Mouse (Mus musculus) cerebral cortex, adult 2 months (tissue): ENCODE results near the gene Matn1.

Experiments
- WGBS: fragments of 180-500 bp; shearing (Covaris S2); methylation state at CpG from one replicate; pipeline ENCODE4 v1.1.7; 2018; 5-methylcytosine and 5-hydroxymethylcytosine counted together

Gene Matn1

GRCm38 (mm10) chr4:130917564-130917963 is 26.6 kb upstream of the Matn1 start:
- 85% methylated on average over 4 of the region's 4 CpGs for WGBS

GRCm38 (mm10) chr4:130918805-130919749 is 25.1 kb upstream of the Matn1 start:
- WGBS: 78% methylated on average over 10 of the region's 10 CpGs

GRCm38 (mm10) chr4:130919750-130920356 is 24.3 kb upstream of the Matn1 start:
- 69% methylated on average over 9 of the region's 9 CpGs for WGBS

- 64% methylated on average over 12 of the region's 12 CpGs for WGBS
Observed at GRCm38 (mm10) chr4:130920951-130921693, 23.1 kb upstream of the Matn1 start.

- WGBS: 71% methylated on average over 10 of the region's 10 CpGs
Observed at GRCm38 (mm10) chr4:130921986-130922385, 22.2 kb upstream of the Matn1 start.

- WGBS: 76% methylated on average over 6 of the region's 6 CpGs
Observed at GRCm38 (mm10) chr4:130926274-130926673, 17.9 kb upstream of the Matn1 start.

GRCm38 (mm10) chr4:130927821-130928220 is 16.4 kb upstream of the Matn1 start:
- 54% methylated on average over 12 of the region's 12 CpGs for WGBS

GRCm38 (mm10) chr4:130942644-130943043 is 1.5 kb upstream of the Matn1 start:
- 61% methylated on average over 14 of the region's 14 CpGs for WGBS

GRCm38 (mm10) chr4:130944779-130945178 is 594 bp downstream of the Matn1 start:
- 84% methylated on average over 7 of the region's 7 CpGs for WGBS

- WGBS: 29% methylated on average over 13 of the region's 13 CpGs
Observed at GRCm38 (mm10) chr4:130947094-130947647, 3.0 kb downstream of the Matn1 start.

- WGBS: 86% methylated on average over 35 of the region's 35 CpGs
Observed at GRCm38 (mm10) chr4:130949821-130950384, 5.7 kb downstream of the Matn1 start.

- whole genome bisulfite sequencing: 36% methylated on average over 17 of the region's 17 CpGs
Observed at GRCm38 (mm10) chr4:130952531-130952930, 8.3 kb downstream of the Matn1 start.

GRCm38 (mm10) chr4:130957156-130957555 is 13.0 kb downstream of the Matn1 start:
- WGBS: 89% methylated on average over 10 of the region's 10 CpGs

GRCm38 (mm10) chr4:130958812-130959211 is 14.6 kb downstream of the Matn1 start:
- WGBS: 78% methylated on average over 5 of the region's 5 CpGs

GRCm38 (mm10) chr4:130959678-130960077 is 15.5 kb downstream of the Matn1 start:
- 57% methylated on average over 6 of the region's 6 CpGs for WGBS

GRCm38 (mm10) chr4:130960118-130960734 is 16.0 kb downstream of the Matn1 start:
- 22% methylated on average over 9 of the region's 9 CpGs for WGBS

- WGBS: 98% methylated on average over 1 of the region's 1 CpGs
Observed at GRCm38 (mm10) chr4:130971278-130971677, 27.1 kb downstream of the Matn1 start.

- WGBS: 60% methylated on average over 5 of the region's 5 CpGs
Observed at GRCm38 (mm10) chr4:130972421-130972829, 28.2 kb downstream of the Matn1 start.

GRCm38 (mm10) chr4:130973332-130974263 is 29.4 kb downstream of the Matn1 start:
- 30% methylated on average over 19 of the region's 19 CpGs for WGBS

GRCm38 (mm10) chr4:130978981-130979380 is 34.8 kb downstream of the Matn1 start:
- WGBS: 79% methylated on average over 3 of the region's 3 CpGs
